Mouse (Mus musculus) cortical plate, adult 2 months (tissue): ENCODE measurements around the gene Urad.

Source experiments
- CTCF ChIP-seq: fragments of 200-500 bp; IDR thresholded peaks from 2 replicates; pipeline ENCODE4 v1.5.1; 2011; ENCODE audit warnings: mild to moderate bottlenecking, control low read depth, low read length; ENCODE audit not compliant: insufficient read depth; ENCODE audit errors: extremely low read depth
- POLR2A ChIP-seq: fragments of 200-500 bp; IDR thresholded peaks from 2 replicates; pipeline ENCODE4 v1.6.1; 2011; ENCODE audit warnings: mild to moderate bottlenecking, low read length, control low read depth; ENCODE audit not compliant: insufficient read depth; ENCODE audit errors: extremely low read depth

- TF ChIP-seq CTCF: no peak
- no peak for TF ChIP-seq POLR2A
Observed at GRCm38 (mm10) chr5:147368221-147368620, 46.0 kb upstream of the Urad start.
